Mouse (Mus musculus) lung, postnatal 10 days (tissue): ENCODE measurements around the gene Ube2v1.
"Not testable (repeated sequence)": the region's sequence is repeated elsewhere in the genome, so short reads cannot be mapped to it uniquely, and the experiment has no call there.

Source experiments
- DNase-seq: peaks from one replicate; pipeline ENCODE4 v3.0.0; 2021

Gene Ube2v1

DNA sequence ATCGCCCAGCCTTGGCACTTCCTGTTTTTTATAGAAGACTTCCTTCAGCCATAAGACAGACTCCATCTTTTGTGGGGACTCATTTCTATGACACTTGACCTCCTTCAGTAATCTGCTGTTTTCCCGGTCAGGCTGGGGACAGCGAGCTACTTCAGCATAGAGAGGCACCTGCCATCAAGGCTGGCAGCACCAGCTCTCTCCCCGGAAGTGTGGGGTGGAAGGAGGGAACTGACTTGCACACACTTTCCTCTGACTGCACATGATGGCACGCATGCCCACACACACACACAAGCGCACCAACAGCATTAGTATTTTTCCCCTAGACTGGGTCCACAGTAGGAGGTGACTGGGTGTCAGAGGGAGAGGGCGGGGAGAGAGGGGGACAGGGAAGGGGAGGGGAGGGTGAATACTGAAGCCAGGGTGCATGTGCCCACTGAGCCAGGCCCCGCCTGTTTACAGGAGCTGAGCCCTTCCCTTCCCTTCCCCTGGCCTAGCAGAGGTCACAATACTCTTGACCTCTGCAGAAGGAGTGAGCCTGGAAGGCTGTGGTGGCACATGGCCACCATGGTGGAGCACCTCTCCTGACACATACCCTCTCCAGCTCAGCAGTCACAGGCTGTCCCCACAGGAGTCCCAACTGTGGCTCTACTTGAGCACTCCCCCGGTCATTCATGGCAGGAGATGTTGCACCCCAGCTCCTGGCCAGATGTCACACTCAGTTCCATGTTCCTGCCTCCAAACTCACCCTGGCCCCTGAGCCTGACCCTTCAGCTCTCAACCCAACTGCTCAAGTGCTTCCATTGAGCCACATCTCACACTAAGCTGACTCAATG is 10.4 kb downstream of the Ube2v1 start:
- no peak for DNase-seq

DNA sequence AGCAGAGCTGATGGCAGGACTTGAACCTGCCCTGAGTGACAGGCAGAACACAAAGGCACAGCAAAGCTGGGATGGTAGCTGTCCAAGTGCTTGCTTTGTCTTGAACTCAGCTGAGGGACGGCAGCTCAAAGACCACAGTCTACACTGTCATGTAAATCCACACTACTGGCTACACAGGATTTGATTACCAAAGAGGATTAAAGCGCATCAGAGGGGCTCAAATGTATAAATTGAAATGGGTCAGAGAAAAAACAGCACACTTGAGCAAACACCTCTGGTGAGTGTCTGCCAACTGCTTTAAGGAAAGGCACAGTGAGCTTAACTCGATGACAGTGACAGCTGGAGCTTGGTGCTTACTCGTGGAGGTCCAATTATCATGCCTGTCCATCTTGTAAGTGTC is 14.4 kb downstream of the Ube2v1 start:
- DNase-seq, result no peak

DNA sequence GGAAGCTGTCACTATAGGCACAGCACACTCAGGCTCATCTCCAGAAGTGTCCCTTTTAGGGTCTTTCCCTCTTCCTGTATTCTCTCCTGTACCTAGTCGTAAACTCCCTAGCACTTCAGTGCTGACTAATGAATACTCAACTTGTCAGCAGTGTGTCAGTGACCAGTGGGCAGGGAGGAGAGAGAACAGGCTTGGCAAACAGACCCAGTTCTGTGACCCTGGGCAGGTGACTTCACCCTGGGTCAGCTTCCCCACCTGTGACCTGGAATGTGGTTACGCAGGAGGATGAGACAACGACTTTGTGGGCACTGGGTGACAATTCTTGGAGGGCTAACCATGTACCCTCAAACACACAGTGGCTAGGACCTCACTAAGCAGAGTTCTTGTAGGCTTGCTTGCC is 14.9 kb downstream of the Ube2v1 start:
- DNase-seq, result no peak

DNA sequence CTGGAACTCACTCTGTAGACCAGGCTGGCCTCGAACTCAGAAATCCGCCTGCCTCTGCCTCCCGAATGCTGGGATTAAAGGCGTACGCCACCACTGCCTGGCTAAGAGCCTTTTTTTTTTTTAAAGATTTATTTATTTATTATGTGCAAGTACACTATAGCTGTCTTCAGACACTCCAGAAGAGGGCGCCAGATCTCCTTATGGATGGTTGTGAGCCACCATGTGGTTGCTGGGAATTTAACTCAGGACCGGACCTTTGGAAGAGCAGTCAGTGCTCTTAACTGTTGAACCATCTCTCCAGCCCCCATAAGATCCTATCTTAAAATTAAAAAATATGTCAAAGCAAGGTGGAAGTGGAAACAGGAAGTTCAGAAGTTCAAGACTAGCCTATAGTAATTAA is 18.6 kb downstream of the Ube2v1 start:
- not testable (repeated sequence) for DNase-seq

DNA sequence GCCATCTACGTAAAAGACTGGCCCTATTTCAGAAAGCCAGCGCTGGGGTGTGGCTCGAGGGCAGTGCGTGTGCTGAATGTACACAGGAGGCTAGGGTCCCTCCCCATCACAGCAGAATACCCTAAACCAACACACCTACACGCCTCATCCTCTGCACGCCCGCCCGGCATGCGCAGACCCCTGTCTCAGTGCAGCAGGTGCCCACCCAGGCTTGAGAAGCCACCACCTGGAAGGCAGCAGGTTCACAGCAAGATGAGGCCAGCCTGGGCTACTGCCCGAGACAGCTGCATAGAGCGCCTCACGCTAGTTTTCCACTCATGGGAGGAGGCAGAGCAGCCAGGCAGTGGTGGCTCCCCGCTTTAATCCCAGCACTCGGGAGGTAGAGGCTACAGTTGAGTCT is 19.8 kb downstream of the Ube2v1 start:
- no peak for DNase-seq

GRCm38 (mm10) chr2:167611287-167611686 is 20.6 kb downstream of the Ube2v1 start:
- no peak for DNase-seq

DNA sequence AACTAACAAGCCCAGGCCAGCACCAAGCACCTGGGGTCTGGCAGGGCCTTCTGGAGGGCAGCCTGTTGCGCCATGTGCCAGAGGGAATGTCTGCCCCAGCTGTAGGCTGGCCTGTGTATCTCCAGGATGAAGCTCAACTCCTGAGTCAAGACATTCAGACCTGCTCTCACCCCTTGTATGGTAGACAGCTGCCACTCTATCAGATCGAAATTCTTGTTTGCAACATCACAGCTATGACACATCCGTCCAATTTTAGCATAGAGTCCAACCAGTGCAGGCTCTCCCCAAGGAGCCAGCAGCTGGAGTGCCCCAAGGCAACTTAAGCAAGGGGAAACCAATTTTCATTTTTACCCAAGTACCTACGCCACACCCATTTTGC is 25.2 kb downstream of the Ube2v1 start:
- no peak for DNase-seq

- no peak for DNase-seq
Measured at GRCm38 (mm10) chr2:167605817-167606744, 25.8 kb downstream of the Ube2v1 start.

DNA sequence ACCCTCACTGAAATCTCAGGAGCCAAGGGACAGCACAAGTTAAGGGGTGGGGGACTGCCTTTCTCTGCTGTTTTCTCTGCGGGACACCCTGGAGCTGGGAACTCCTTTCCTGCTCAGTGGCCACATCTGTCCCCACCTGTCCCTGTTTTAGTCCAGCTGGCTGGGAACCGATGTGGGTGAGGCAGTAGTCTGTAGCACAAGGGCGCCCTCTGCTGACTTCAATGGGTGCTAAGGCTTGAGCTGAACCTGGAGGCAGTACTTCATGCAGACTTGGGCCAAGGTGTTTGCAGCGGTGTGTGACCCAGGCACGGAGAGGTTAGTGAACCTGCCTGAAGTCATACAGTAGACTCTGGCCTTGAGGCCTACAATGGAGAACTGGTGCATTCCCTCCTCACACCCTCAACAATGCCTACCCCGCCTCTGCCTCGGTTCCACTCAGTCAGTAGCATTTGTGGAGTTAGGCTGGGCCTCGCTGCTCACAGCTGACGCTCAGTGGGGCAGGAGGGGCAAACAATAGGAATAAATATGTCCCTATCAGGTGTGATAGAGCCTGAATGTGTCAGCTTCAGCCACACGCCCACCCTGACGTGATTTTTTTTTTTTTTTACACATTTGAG is 26.6 kb downstream of the Ube2v1 start:
- peak; percentile 94 for DNase-seq

- DNase-seq, result peak; percentile 82
Measured at GRCm38 (mm10) chr2:167602978-167603377, 28.9 kb downstream of the Ube2v1 start.

GRCm38 (mm10) chr2:167602364-167602763 is 29.5 kb downstream of the Ube2v1 start:
- no peak for DNase-seq

DNA sequence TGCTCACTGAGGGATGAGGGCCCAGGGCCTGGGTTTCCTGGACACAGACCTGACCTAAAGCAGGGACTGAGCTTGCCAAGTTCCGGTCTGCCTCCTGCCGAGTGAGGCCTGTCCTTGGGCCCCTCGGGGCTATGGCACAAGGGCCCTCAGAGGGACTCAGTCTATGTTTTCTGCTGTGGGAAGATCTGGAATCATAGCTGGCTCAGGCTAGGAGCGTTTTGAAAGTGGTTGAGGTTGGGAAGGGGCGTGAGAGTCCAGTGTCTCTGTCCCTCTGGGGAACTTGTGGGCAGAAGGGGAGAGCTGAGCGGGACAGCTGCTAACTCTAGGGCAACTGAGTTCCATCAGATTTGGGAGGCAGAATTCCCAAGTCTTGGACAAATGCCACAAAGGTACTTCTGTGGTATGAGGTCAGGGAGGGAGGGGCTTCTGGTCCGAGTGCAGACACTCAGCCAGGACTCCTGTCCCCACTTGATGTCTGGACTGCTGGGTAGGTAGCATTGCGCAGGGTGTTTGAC is 31.4 kb downstream of the Ube2v1 start:
- DNase-seq, result no peak

GRCm38 (mm10) chr2:167599917-167600316 is 32.0 kb downstream of the Ube2v1 start:
- peak; percentile 77 for DNase-seq

- no peak for DNase-seq
Measured at GRCm38 (mm10) chr2:167599195-167599594, 32.7 kb downstream of the Ube2v1 start.

GRCm38 (mm10) chr2:167597492-167598186 is 34.3 kb downstream of the Ube2v1 start:
- peak; percentile 82 for DNase-seq

- peak; percentile 43 for DNase-seq
Measured at GRCm38 (mm10) chr2:167596726-167597491, 35.0 kb downstream of the Ube2v1 start.

DNA sequence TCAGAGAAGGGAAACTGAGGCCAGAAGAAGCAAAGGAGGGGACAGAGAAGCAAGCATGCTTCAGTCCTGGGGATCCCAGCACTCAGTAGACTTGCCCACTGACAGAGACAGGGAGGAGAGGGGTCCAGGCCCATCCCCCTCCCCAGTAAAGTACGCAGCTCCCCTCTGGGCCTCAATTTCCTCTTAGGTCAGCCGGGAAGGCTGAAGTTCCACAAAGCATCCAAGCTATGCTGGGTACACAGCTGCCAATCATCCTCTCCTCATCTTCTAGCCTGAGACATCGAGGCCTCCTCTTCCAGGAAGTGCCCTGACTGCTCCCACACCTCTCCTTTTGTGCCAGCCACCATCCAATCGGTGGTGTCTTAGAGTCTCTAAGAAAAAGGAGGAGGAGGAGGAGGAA is 35.6 kb downstream of the Ube2v1 start:
- no peak for DNase-seq

DNA sequence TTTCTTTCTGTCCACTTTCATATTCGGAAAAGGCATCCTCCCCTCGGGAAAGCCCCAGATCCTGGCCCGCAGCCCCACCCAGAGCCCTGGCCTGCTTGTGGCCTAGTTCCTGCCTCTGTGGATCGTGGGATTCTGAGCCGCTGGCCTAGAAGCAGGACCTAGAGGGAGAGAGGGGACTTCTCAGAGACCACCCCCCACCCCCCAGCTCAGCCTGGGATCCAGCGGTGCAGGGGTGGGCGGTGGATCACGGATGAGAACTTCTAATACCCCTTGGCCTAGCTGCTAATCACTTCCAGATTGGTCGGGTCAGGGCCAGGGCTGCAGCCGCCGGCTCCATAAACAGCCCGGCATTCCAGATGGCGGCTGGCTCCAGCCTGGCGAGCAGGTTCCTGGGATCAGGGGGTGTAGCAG is 36.1 kb downstream of the Ube2v1 start:
- DNase-seq, result peak; percentile 62

DNA sequence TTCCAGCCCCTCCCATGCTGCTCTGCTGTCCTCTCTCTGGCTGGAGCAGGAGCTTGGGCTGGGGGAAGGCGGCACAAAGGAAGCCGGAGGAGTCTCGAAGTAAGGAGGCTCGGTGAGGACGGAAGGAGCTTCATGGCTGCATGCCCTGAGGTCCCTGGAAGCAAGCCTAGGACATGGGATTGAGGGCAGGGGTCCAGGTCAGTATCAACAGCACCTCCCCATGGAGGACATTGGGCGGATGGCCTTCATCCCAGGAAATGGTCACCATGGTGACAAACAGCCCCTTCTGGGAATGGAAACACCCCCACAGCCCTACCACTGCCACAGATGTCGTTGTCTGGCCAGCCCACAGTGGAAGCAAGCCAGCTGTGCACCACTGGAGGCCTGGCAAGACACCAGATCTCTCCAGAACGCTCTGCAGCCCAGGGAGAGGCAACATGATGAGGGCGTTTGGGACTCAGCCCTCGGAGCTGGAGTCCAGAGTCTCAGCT is 37.4 kb downstream of the Ube2v1 start:
- DNase-seq, result peak; percentile 97

- DNase-seq, result no peak
Measured at GRCm38 (mm10) chr2:167593551-167594250, 38.2 kb downstream of the Ube2v1 start.
